In the genomic region with DNA sequence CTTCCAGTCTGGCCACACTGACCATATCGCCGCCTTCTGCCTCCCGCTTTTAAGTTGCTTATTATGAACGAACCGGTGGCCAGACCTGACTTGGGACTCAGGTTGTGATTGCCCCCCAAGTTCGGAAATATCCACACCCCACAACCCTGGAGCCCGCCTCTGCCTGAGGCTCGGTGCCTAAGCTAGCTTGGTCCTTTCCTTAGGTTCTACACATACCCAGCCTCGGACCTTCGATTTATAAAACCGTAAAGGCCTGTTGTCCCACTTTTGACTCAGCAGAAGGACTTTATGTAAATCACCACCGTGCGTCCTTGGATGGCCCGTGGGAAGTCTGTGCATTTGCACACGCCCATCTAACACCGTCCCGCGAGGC, we compare ENCODE assay signal across 8 mouse cellular contexts. TPM values are rescaled to one million over a fixed set of nuclear protein-coding genes. Genes with fewer than 3 reads are reported as not detected.
A peak's percentile ranks its signal among the peaks of the same experiment; 100 is the strongest.
DNase-seq lines count a peak whose midpoint lies in the region; ATAC-seq and TF ChIP-seq lines count a peak whose summit lies in the region.

No protein-coding gene starts in this region.

- WGBS in kidney, postnatal 0 days, result under 1% methylated on average over 18 of the region's 18 CpGs
- 1% methylated on average over 18 of the region's 18 CpGs for WGBS in hindbrain, postnatal 0 days

- no peaks in the 10 kb centered on the region for H3K27me3 ChIP-seq in kidney, postnatal 0 days (ENCODE audit: insufficient read depth, low read length)
- H3K27me3 ChIP-seq in hindbrain, postnatal 0 days (ENCODE audit: insufficient read depth, low read length), result no peaks in the 10 kb centered on the region

- TF ChIP-seq CTCF in kidney, postnatal 0 days (IDR thresholded peaks at IDR 0.05; ENCODE audit: low read depth), result no peak
- no peak for TF ChIP-seq CTCF in cortical plate, adult 2 months (IDR thresholded peaks at IDR 0.05; ENCODE audit: extremely low read depth, insufficient read depth, low read length)
- TF ChIP-seq CTCF in hindbrain, postnatal 0 days (IDR thresholded peaks at IDR 0.05; ENCODE audit: low read depth), result no peak

- peak overlapping the region; percentile 89 for H3K27ac ChIP-seq in kidney, postnatal 0 days
- peak overlapping the region; percentile 98 for H3K27ac ChIP-seq in cortical plate, adult 2 months (ENCODE audit: insufficient read depth, low read length)
- H3K27ac ChIP-seq in hindbrain, postnatal 0 days, result peak overlapping the region; percentile 84

- peak; percentile 42 for DNase-seq in kidney, postnatal 0 days (ENCODE audit: low spot score)
- DNase-seq in kidney, postnatal 10 days, result no peak
- no peak for DNase-seq in hindbrain, postnatal 0 days (ENCODE audit: low spot score)
- no peak for DNase-seq in retina, embryonic 14.5 days (ENCODE audit: low spot score)
- no peak for DNase-seq in frontal cortex, postnatal 10 days (ENCODE audit: low spot score in 2 of 2)
- no peak for DNase-seq in layer of hippocampus, adult 9-11 months

- no peaks in the 10 kb centered on the region for H3K9me3 ChIP-seq in kidney, postnatal 0 days (replicated peaks; ENCODE audit: low read length)
- H3K9me3 ChIP-seq in hindbrain, postnatal 0 days (ENCODE audit: low read length), result no peaks in the 10 kb centered on the region

- H3K9ac ChIP-seq in kidney, postnatal 0 days (ENCODE audit: low read depth, low read length), result peak overlapping the region; percentile 80
- H3K9ac ChIP-seq in hindbrain, postnatal 0 days (replicated peaks; ENCODE audit: low read length), result peak overlapping the region; percentile 88

- H3K36me3 ChIP-seq in kidney, postnatal 0 days (ENCODE audit: insufficient read depth, low read length), result peaks cover 22% of the 10 kb centered on the region; the same call in 1 of the 2 replicates
- peaks cover 9% of the 10 kb centered on the region; the same call in 1 of the 2 replicates for H3K36me3 ChIP-seq in hindbrain, postnatal 0 days (ENCODE audit: insufficient read depth, low read length)

- no peak for TF ChIP-seq POLR2A in cortical plate, adult 2 months (IDR thresholded peaks at IDR 0.05; ENCODE audit: extremely low read depth, insufficient read depth, low read length)

- H3K4me3 ChIP-seq in kidney, postnatal 0 days (replicated peaks; ENCODE audit: low read depth, low read length), result peak overlapping the region; percentile 80
- peak overlapping the region; percentile 94 for H3K4me3 ChIP-seq in cortical plate, adult 2 months (ENCODE audit: insufficient read depth, low read length)
- peak overlapping the region; percentile 96 for H3K4me3 ChIP-seq in hindbrain, postnatal 0 days (ENCODE audit: low read length)

- peak overlapping the region; percentile 73 for H3K4me2 ChIP-seq in kidney, postnatal 0 days (ENCODE audit: low read length)
- H3K4me2 ChIP-seq in hindbrain, postnatal 0 days (ENCODE audit: low read depth, low read length), result peak overlapping the region; percentile 88

- ATAC-seq in kidney, postnatal 0 days (replicated peaks; ENCODE audit: low FRiP score, low read depth), result no peak
- ATAC-seq in hindbrain, postnatal 0 days, result no peak
- ATAC-seq in monocyte, adult 5-6 weeks (replicated peaks; ENCODE audit: insufficient number of reproducible peaks, low FRiP score, low TSS enrichment, poor library complexity, severe bottlenecking), result 0 out of 2 replicates have a peak, but pooled peaks have one; percentile 10

- peaks cover 6% of the 10 kb centered on the region; the same call in 1 of the 2 replicates for H3K4me1 ChIP-seq in kidney, postnatal 0 days (replicated peaks; ENCODE audit: insufficient read depth, low read length)
- peaks cover 5% of the 10 kb centered on the region; the same call in 1 of the 2 replicates for H3K4me1 ChIP-seq in cortical plate, adult 2 months (ENCODE audit: control insufficient read depth, insufficient read depth, low read length)
- peaks cover 8% of the 10 kb centered on the region for H3K4me1 ChIP-seq in hindbrain, postnatal 0 days (ENCODE audit: insufficient read depth, low read length)

RNA-seq across cellular contexts. Expression of a gene that starts 0.2 kb away (rescaled TPM):
- 521 and 525 TPM in 2 replicates for polyA plus RNA-seq in kidney, postnatal 0 days (2015; fragmentation: Nextera tagmentation; extraction: Ambion mirVana)
- polyA plus RNA-seq in cortical plate, adult 2 months (2012; rRNA removed), result 212 TPM in 2 replicates
- 74.2 and 124 TPM in 2 replicates for total RNA-seq in hindbrain, postnatal 0 days (2014; rRNA removed)
- polyA plus RNA-seq in hindbrain, postnatal 0 days (2015; fragmentation: Nextera tagmentation; extraction: Ambion mirVana), result 526 and 544 TPM in 2 replicates
- 117 to 137 TPM (median 124 TPM) in 3 replicates for total RNA-seq in monocyte, adult 5-6 weeks (2017)

RNA-seq across cellular contexts. Expression of a gene that starts 34.6 kb away (rescaled TPM):
- 2.9 and 3.0 TPM in 2 replicates for polyA plus RNA-seq in kidney, postnatal 0 days (2015; fragmentation: Nextera tagmentation; extraction: Ambion mirVana)
- 14.5 and 15.3 TPM in 2 replicates for polyA plus RNA-seq in cortical plate, adult 2 months (2012; rRNA removed)
- total RNA-seq in hindbrain, postnatal 0 days (2014; rRNA removed), result 6.2 and 6.5 TPM in 2 replicates
- 6.1 and 6.4 TPM in 2 replicates for polyA plus RNA-seq in hindbrain, postnatal 0 days (2015; fragmentation: Nextera tagmentation; extraction: Ambion mirVana)
- 62.3 to 109 TPM (median 79.3 TPM) in 3 replicates for total RNA-seq in monocyte, adult 5-6 weeks (2017)
